Mouse (Mus musculus): ENCODE measurements at regions not wholly inside any gene's neighbourhood (a gene's known extent, or its start where the extent isn't known, plus 50 kb on each side); places are given as distances from the start of the nearest gene placed in this dataset.
"Not testable (repeated sequence)": the region's sequence is repeated elsewhere in the genome, so short reads cannot be mapped to it uniquely, and the experiment has no call there.

DNA sequence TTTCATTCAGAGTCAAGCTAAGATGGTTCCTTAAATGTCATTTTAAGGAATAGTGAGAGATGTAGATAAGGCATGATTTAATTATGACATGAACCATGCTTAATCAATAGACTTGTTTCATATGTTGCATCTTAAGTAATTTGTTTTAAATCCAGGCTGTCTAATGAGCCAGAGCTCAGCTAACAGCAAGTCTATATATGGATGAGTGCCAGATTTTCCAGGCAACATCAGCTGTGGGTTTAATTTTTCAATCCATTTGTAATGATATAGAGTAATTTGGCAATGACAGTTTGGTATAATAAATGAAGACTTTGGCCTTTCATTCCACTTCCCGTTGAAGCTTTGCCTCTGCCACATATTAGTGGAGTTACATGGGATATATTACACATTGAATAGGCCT lies 677.3 kb upstream of the Sorcs1 start:
- no peak overlapping the region for H3K4me3 ChIP-seq (ENCODE audit: low read length)
- no peaks in the 10 kb centered on the region for H3K4me1 ChIP-seq (ENCODE audit: control insufficient read depth, insufficient read depth, low read length)
- no peaks in the 10 kb centered on the region for H3K36me3 ChIP-seq (ENCODE audit: control insufficient read depth, insufficient read depth, low read length)
- no peak overlapping the region for H3K4me2 ChIP-seq (ENCODE audit: low read depth, low read length)
- no peaks in the 10 kb centered on the region for H3K9me3 ChIP-seq (ENCODE audit: control insufficient read depth, low read length)
- H3K27me3 ChIP-seq (replicated peaks; ENCODE audit: control insufficient read depth, insufficient read depth, low read length) = no peaks in the 10 kb centered on the region
- no peak overlapping the region for H3K9ac ChIP-seq (ENCODE audit: low read depth, low read length)
- no peak for ATAC-seq
- H3K27ac ChIP-seq (ENCODE audit: low read length) = no peak overlapping the region
- WGBS = 66% methylated on average over 1 of the region's 1 CpGs

DNA sequence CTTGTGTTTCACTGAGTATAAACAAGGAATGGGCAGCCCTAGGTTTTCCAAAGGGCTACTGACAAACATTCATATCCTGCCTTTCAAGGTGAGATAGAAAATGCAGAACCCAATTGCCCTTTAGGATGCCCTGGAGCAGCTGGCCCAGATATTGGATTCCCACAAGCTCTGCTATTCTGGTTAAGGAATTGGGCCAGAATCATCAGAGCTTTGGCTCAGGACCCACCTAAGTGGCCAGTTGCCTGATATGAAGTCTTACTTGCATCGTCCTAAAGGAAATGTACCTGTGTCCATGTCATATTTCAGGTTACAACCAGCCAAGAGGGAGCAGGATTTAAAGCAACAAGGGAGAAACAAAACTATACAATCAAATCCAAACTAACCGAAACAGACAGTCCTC lies 662.0 kb upstream of the Sorcs1 start:
- Histone ChIP-seq H3K27ac (ENCODE audit: low read length) (no peak overlapping the region), H3K27me3 (replicated peaks; ENCODE audit: control insufficient read depth, insufficient read depth, low read length) (no peaks in the 10 kb centered on the region), H3K9me3 (ENCODE audit: control insufficient read depth, low read length) (no peaks in the 10 kb centered on the region), H3K4me3 (ENCODE audit: low read length) (no peak overlapping the region), H3K4me2 (ENCODE audit: low read depth, low read length) (no peak overlapping the region), H3K9ac (ENCODE audit: low read depth, low read length) (no peak overlapping the region), H3K4me1 (ENCODE audit: control insufficient read depth, insufficient read depth, low read length) (no peaks in the 10 kb centered on the region), H3K36me3 (ENCODE audit: control insufficient read depth, insufficient read depth, low read length) (no peaks in the 10 kb centered on the region)
- 69% methylated on average over 2 of the region's 2 CpGs for WGBS
- no peak for ATAC-seq

DNA sequence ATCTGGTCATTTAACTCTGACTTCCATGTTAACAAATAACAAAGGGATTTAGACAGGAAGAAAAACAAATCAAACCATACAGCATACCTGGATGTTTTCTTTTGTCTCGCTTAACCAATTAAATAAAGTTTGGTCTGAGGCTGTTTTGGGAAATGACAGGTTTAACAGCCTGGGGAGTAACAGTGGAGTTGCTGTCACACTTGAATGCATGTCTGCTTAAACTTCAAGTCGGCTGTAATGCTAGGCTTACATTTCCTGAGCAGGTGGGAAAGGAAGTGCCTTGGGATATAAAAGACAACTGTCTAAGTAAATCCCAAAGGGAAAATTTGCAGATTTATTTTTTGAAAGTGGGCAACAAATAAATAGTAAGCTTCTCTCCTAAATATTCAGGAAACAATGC lies 651.6 kb upstream of the Sorcs1 start:
- H3K4me2 ChIP-seq (ENCODE audit: low read depth, low read length) = no peak overlapping the region
- WGBS = 63% methylated on average over 2 of the region's 2 CpGs
- ATAC-seq = no peak
- H3K27ac ChIP-seq (ENCODE audit: low read length) = no peak overlapping the region
- H3K36me3 ChIP-seq (ENCODE audit: control insufficient read depth, insufficient read depth, low read length) = no peaks in the 10 kb centered on the region
- no peaks in the 10 kb centered on the region for H3K9me3 ChIP-seq (ENCODE audit: control insufficient read depth, low read length)
- H3K4me1 ChIP-seq (ENCODE audit: control insufficient read depth, insufficient read depth, low read length) = no peaks in the 10 kb centered on the region
- no peak overlapping the region for H3K4me3 ChIP-seq (ENCODE audit: low read length)
- H3K9ac ChIP-seq (ENCODE audit: low read depth, low read length) = no peak overlapping the region
- no peaks in the 10 kb centered on the region for H3K27me3 ChIP-seq (replicated peaks; ENCODE audit: control insufficient read depth, insufficient read depth, low read length)

GRCm38 (mm10) chr19:51303708-51304107 lies 625.3 kb upstream of the Sorcs1 start:
- Histone ChIP-seq H3K4me3 (ENCODE audit: low read length) (no peak overlapping the region), H3K4me2 (ENCODE audit: low read depth, low read length) (no peak overlapping the region), H3K9ac (ENCODE audit: low read depth, low read length) (no peak overlapping the region), H3K27me3 (replicated peaks; ENCODE audit: control insufficient read depth, insufficient read depth, low read length) (no peaks in the 10 kb centered on the region), H3K9me3 (ENCODE audit: control insufficient read depth, low read length) (no peaks in the 10 kb centered on the region), H3K27ac (ENCODE audit: low read length) (no peak overlapping the region), H3K4me1 (ENCODE audit: control insufficient read depth, insufficient read depth, low read length) (no peaks in the 10 kb centered on the region), H3K36me3 (ENCODE audit: control insufficient read depth, insufficient read depth, low read length) (no peaks in the 10 kb centered on the region)
- ATAC-seq = no peak
- 79% methylated on average over 3 of the region's 3 CpGs for WGBS

DNA sequence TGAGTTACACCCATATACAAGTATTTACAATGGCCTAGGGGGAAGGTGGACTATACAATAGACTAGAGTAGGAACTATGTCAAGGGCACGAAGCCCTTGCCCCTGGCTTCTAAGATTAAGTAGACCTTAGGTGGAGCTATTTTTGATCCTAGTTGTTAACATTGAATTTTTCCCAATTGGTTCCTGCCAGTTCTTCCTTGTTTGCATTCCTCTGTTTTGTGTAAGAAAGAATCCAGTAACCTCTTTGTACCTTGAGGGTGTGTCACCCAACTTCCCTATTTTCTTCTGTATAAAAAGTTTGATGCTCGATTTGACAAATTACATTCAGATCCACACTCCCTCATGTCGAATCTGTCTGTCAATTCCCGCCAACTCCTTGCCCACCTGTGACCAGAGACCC lies 618.2 kb upstream of the Sorcs1 start:
- not testable (repeated sequence) for H3K4me3 ChIP-seq (ENCODE audit: low read length); H3K36me3 ChIP-seq (ENCODE audit: control insufficient read depth, insufficient read depth, low read length); H3K4me1 ChIP-seq (ENCODE audit: control insufficient read depth, insufficient read depth, low read length); ATAC-seq; H3K27ac ChIP-seq (ENCODE audit: low read length); H3K4me2 ChIP-seq (ENCODE audit: low read depth, low read length); H3K9ac ChIP-seq (ENCODE audit: low read depth, low read length); H3K27me3 ChIP-seq (replicated peaks; ENCODE audit: control insufficient read depth, insufficient read depth, low read length); H3K9me3 ChIP-seq (ENCODE audit: control insufficient read depth, low read length)
- WGBS = 96% methylated on average over 4 of the region's 4 CpGs

GRCm38 (mm10) chr19:51268978-51269556 lies 590.6 kb upstream of the Sorcs1 start:
- no peak for ATAC-seq
- Histone ChIP-seq H3K9me3 (ENCODE audit: control insufficient read depth, low read length) (no peaks in the 10 kb centered on the region), H3K4me1 (ENCODE audit: control insufficient read depth, insufficient read depth, low read length) (no peaks in the 10 kb centered on the region), H3K4me2 (ENCODE audit: low read depth, low read length) (no peak overlapping the region), H3K27me3 (replicated peaks; ENCODE audit: control insufficient read depth, insufficient read depth, low read length) (no peaks in the 10 kb centered on the region), H3K36me3 (ENCODE audit: control insufficient read depth, insufficient read depth, low read length) (no peaks in the 10 kb centered on the region), H3K4me3 (ENCODE audit: low read length) (no peak overlapping the region), H3K9ac (ENCODE audit: low read depth, low read length) (no peak overlapping the region), H3K27ac (ENCODE audit: low read length) (no peak overlapping the region)
- WGBS = 62% methylated on average over 4 of the region's 4 CpGs

DNA sequence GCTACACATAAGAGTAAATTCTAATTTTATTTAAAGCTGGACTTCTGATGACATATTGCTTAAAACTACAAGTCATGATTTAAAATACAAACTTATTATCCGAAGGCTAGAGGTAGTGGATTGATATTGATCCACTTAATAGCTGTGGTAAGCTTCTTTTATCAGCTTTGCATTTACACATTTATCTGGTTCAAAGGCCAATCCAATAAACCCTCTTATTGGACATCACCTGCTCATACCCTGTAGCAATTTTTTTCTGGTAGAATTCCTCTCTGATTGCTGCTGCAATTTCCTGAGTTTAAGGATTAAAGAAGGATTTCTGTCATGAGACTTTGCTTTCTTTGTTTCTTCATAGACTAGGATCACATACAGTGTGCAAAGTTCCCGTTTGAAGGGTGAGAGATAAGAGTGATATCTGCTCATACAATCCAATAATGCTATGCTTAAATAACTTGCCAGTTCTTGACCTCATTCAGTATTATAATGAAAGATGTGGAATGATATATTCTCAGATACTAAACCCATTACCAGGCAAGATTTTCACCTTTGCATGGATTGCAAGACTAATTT lies 561.9 kb upstream of the Sorcs1 start:
- Histone ChIP-seq H3K27ac (ENCODE audit: low read length) (no peak overlapping the region), H3K4me3 (ENCODE audit: low read length) (no peak overlapping the region), H3K9me3 (ENCODE audit: control insufficient read depth, low read length) (no peaks in the 10 kb centered on the region), H3K4me1 (ENCODE audit: control insufficient read depth, insufficient read depth, low read length) (no peaks in the 10 kb centered on the region), H3K36me3 (ENCODE audit: control insufficient read depth, insufficient read depth, low read length) (no peaks in the 10 kb centered on the region), H3K4me2 (ENCODE audit: low read depth, low read length) (no peak overlapping the region), H3K9ac (ENCODE audit: low read depth, low read length) (no peak overlapping the region), H3K27me3 (replicated peaks; ENCODE audit: control insufficient read depth, insufficient read depth, low read length) (no peaks in the 10 kb centered on the region)
- WGBS = 56% methylated on average over 2 of the region's 2 CpGs
- peak; percentile 93 for ATAC-seq

- H3K4me1 ChIP-seq (ENCODE audit: control insufficient read depth, insufficient read depth, low read length) = no peaks in the 10 kb centered on the region
- no peaks in the 10 kb centered on the region for H3K27me3 ChIP-seq (replicated peaks; ENCODE audit: control insufficient read depth, insufficient read depth, low read length)
- no peak overlapping the region for H3K4me3 ChIP-seq (ENCODE audit: low read length)
- no peaks in the 10 kb centered on the region for H3K36me3 ChIP-seq (ENCODE audit: control insufficient read depth, insufficient read depth, low read length)
- no peak overlapping the region for H3K4me2 ChIP-seq (ENCODE audit: low read depth, low read length)
- H3K27ac ChIP-seq (ENCODE audit: low read length) = no peak overlapping the region
- no peak overlapping the region for H3K9ac ChIP-seq (ENCODE audit: low read depth, low read length)
- no peak for ATAC-seq
- no peaks in the 10 kb centered on the region for H3K9me3 ChIP-seq (ENCODE audit: control insufficient read depth, low read length)
Observed at GRCm38 (mm10) chr19:51238181-51238523, 559.7 kb upstream of the Sorcs1 start.

DNA sequence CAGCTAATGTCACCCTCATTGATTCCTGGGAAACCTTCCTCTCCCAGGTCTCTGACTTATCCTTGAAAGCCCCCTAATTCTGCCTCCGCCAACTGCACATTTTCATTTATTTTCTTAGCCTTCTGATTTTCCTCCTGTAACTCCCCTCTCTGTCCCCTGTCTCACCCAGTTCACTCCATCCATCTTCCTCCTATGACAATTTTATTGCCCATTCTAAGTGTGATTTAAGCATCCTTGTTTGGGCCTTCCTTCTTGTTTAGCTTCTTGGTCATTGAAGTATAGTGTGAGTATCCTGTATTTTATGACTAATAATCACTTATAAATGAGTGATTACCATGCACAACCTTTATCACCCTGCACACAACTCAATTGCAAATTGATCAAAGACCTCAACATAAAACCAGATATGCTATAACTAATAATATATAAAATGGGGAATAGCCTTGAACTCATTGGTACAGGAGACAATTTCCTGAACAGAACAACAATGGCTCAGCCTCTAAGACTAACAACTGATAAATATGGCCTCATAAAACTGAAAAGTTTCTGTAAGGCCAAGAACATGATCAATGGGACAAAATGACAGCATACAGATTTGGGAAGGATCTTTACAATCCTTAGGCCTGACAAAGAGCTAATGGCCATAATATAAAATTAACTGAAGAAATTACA lies 559.2 kb upstream of the Sorcs1 start:
- Histone ChIP-seq H3K27ac (ENCODE audit: low read length) (no peak overlapping the region), H3K9ac (ENCODE audit: low read depth, low read length) (no peak overlapping the region), H3K36me3 (ENCODE audit: control insufficient read depth, insufficient read depth, low read length) (no peaks in the 10 kb centered on the region), H3K9me3 (ENCODE audit: control insufficient read depth, low read length) (no peaks in the 10 kb centered on the region), H3K27me3 (replicated peaks; ENCODE audit: control insufficient read depth, insufficient read depth, low read length) (no peaks in the 10 kb centered on the region), H3K4me1 (ENCODE audit: control insufficient read depth, insufficient read depth, low read length) (no peaks in the 10 kb centered on the region), H3K4me3 (ENCODE audit: low read length) (no peak overlapping the region), H3K4me2 (ENCODE audit: low read depth, low read length) (no peak overlapping the region)
- no peak for ATAC-seq
- WGBS = 73% methylated on average over 1 of the region's 1 CpGs

GRCm38 (mm10) chr19:51232525-51232924 lies 554.1 kb upstream of the Sorcs1 start:
- Histone ChIP-seq H3K9ac (ENCODE audit: low read depth, low read length) (no peak overlapping the region), H3K27ac (ENCODE audit: low read length) (no peak overlapping the region), H3K36me3 (ENCODE audit: control insufficient read depth, insufficient read depth, low read length) (no peaks in the 10 kb centered on the region), H3K9me3 (ENCODE audit: control insufficient read depth, low read length) (no peaks in the 10 kb centered on the region), H3K4me2 (ENCODE audit: low read depth, low read length) (no peak overlapping the region), H3K27me3 (replicated peaks; ENCODE audit: control insufficient read depth, insufficient read depth, low read length) (no peaks in the 10 kb centered on the region), H3K4me3 (ENCODE audit: low read length) (no peak overlapping the region), H3K4me1 (ENCODE audit: control insufficient read depth, insufficient read depth, low read length) (no peaks in the 10 kb centered on the region)
- WGBS = 72% methylated on average over 2 of the region's 2 CpGs
- no peak for ATAC-seq
